Mouse (Mus musculus) ES-Bruce4 (cell line): Measurements from ENCODE around the gene Myof.

ENCODE experiments used
- CTCF ChIP-seq: IDR thresholded peaks from one replicate; pipeline ENCODE4 v1.8.1; 2011; ENCODE audit warnings: low read depth, low read length
- EP300 ChIP-seq: IDR thresholded peaks from 2 replicates; pipeline ENCODE4 v1.6.1; 2011; ENCODE audit warnings: low read depth, low read length; ENCODE audit not compliant: insufficient read depth
- POLR2A ChIP-seq: IDR thresholded peaks from one replicate; pipeline ENCODE4 v1.8.1; 2011; ENCODE audit warnings: low read length; ENCODE audit not compliant: insufficient read depth

DNA sequence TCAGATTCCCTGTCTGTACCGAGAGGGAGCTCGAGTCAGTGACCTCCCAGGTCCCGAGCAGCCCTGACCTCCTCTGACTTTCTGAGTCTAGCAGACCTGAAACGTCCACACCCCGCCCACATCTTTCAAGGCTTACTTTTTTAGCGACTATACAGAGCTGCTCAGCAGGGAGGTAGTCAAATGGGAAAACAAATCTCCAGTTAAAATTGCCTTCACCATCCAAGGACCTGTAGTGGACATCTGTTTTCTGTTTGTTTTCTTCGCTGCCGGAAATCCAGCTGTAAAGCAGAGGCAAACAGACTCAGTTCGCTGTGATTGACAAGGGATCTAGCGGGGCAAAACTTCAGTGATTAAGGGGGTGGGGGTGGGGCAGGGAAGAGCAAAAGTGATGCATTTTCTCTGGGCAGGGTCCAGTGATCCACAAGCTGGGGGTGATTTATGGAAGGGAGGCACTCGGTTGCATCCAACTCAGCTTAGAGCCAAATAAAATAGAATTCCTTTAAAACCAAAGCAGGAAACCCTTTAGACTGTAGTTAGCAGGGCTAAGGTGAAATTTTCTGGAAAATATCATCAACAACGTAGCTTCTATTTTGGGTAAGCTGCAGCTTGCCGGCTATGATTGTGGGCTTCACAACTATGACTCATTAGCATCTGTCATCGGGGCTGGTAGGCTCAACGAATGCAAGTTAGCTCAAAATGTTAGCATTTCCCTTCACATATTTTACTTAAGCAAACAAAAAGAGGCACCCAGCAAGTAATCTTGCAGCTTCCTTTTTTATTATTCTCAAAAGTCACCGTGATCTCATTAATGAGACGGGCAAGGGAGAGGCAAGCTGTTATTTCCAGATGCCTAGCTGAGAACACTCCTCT lies 135.7 kb downstream of the Myof start:
- no peak for TF ChIP-seq CTCF
- no peak for TF ChIP-seq EP300
- TF ChIP-seq POLR2A, result no peak
